Mouse (Mus musculus) spleen, embryonic (tissue): ENCODE data around the gene Akr1b7.

Experiments used
- CTCF ChIA-PET: fragments of 350-600 bp; sonication (Branson Sonifier 250); formaldehyde crosslinking; loops from one replicate; lab custom pipeline; 2022; lab: Charles Lee

The Akr1b7 gene

GRCm38 (mm10) chr6:34439006-34439405 is 26.9 kb downstream of the Akr1b7 start:
- CTCF ChIA-PET, result no interaction called here

DNA sequence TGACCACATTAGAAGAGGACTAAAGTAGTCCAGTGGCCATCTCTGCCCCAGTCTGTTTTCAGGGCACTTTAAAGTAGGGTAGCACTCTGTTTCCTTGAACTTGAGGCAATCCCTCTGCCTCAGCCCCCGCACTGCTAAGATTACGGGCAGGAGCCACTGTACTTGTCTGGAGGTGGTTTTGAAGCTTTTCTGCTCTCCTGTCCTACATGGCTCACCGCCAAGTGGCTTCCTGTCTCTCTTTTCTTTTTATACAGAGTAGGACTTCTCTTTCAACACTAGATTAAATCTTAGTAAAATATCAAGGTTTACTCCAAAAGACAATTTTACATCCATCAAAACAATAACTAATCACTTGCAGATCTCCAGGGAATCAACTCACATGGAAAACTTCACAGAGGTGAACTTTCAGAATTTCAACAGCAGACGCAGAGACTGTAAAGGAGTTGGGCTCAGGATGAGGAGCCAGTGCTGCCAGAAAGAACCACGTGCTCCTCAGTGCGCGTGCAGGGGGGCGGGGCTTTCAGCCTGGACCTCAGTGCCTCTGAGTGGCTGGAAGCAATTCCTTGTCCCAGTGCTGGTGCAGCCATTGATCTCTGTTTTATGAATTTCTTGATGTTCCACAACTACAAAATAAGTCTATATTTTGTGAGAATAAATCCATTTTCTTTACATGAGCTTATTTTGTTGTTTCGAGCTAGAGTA is 29.6 kb downstream of the Akr1b7 start:
- CTCF ChIA-PET, result no interaction called here

GRCm38 (mm10) chr6:34443791-34444190 is 31.7 kb downstream of the Akr1b7 start:
- CTCF ChIA-PET, result no interaction called here

DNA sequence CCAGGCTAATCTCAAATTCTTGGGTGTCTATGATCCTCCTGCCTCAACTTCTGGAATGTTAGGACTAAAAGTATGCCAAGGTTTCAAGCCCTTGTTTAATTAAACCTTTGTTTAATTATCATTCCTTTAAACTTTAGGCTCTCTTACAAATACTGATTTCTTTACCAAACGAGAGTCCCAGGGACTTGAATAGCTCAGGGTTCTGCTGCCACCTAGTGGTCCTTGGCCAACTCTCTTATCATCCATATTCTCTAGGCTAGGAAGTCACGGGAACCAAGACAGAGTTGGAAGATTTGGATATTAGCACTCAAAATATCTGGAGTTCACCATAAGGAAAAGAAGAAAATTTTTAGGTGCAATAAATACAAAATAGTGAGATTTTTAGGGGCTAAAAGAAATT is 35.8 kb downstream of the Akr1b7 start:
- CTCF ChIA-PET, result interaction anchor here (0.7 kb wide), 1 partner anchor 530 kb away, joined by 3 read pairs; no protein-coding TSS in a partner anchor

DNA sequence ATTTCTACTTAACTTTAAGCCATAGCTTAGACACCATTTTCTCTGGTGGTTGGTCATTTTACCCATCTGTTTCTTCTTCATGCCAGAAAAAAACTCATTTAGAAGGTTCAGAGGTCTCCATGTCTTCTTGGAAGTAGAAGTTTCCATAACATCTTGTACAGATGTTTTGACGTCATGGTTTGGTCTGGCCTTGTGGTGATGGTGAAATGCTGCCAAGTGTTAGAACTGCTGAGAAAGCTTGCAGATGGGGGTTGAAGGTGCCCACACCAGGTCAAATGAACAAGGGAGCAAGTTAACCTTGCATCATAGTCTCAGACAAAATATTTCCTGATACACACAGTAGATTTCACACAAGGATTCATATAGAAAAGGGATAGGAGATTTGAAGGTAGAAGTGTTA is 36.6 kb downstream of the Akr1b7 start:
- CTCF ChIA-PET, result no interaction called here

DNA sequence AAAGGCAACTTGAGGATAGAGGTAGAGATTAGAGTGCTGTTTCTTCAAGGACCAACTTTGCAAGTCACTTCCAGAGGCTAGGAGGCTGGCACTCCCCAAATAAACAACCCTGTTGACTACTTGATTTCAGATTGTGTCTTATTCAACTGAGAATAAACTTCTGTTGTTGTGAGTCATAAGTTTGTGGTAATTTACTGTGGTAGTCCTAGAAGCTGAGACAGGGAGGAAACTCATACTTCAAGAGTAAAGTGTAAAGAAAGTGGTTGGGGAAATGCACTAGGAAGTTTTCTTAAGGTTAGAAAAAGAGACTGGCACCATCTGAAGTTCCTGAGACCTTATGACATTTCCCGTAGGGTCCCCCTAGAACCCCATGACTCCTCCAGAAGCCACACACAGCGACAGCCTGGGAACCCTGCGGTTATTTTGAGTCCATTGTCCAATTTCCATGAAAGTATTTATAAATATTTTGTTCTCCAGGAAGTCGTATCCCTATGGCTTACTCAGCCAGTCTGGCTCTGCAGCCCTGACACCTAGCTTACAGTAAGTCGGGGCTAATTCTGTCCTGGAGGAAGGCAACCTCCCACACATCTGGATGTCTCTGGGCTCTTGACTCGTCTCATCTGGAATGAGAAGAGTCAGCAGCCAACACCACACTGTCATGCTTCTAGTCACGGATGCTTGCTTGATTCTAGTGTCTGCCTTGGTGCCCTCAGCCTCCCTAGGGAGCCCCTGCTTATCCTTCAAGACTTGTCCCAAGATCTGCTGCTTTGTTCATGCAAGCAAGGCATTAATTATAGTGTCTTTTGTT is 41.0 kb downstream of the Akr1b7 start:
- CTCF ChIA-PET, result no interaction called here

DNA sequence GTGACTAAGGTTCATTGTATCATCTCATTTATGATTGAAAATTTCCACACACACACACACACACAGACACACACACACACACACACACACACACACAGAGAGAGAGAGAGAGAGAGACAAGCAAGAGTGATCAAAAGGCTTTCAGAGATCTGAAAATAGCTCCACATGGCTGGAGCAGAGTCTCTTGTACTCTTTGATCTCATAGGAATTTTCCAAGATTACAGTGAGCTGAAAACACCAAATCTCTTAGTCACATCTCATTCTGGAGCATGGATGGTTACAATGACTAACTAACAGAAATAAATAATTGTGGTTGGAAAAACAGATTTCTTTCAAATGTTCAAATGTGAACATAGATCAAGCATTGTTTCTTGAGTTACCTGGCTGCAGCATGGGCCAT is 47.3 kb downstream of the Akr1b7 start:
- CTCF ChIA-PET, result interaction anchor here (0.6 kb wide), 2 partner anchors 10 to 480 kb away, joined by 3 to 5 read pairs; no protein-coding TSS in a partner anchor

DNA sequence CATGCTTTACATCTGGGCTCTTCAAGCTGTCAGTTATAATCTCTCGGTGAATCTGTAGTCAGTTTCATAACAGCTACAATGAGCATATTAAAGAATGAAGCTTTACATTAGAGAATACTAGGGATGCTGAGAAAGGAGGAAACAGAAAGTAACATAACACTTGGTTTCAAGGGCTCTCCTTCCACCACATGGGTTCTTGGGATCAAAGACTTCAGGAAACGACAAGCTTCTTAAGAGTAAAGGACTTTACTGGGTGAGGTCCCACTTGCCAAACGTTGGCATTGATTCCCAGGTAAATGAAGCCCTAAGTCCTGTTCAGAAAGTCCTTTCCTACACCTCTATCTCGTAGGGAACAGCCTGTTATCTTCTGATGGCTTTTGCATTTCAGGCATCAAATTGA is 48.5 kb downstream of the Akr1b7 start:
- CTCF ChIA-PET, result no interaction called here

GRCm38 (mm10) chr6:34463582-34463981 is 51.4 kb downstream of the Akr1b7 start:
- CTCF ChIA-PET, result no interaction called here

- CTCF ChIA-PET, result no interaction called here
Observed at GRCm38 (mm10) chr6:34471434-34472110, 59.4 kb downstream of the Akr1b7 start.
